Mouse (Mus musculus) urinary bladder, postnatal 14 days (tissue): ENCODE measurements at regions not wholly inside any gene's neighbourhood (a gene's known extent, or its start where the extent isn't known, plus 50 kb on each side); places are given as distances from the start of the nearest gene placed in this dataset.
"Not testable (repeated sequence)": the region's sequence is repeated elsewhere in the genome, so short reads cannot be mapped to it uniquely, and the experiment has no call there.

Source experiments
- DNase-seq: peaks from one replicate; pipeline ENCODE4 v3.0.0; 2021; ENCODE audit warnings: low spot score

DNA sequence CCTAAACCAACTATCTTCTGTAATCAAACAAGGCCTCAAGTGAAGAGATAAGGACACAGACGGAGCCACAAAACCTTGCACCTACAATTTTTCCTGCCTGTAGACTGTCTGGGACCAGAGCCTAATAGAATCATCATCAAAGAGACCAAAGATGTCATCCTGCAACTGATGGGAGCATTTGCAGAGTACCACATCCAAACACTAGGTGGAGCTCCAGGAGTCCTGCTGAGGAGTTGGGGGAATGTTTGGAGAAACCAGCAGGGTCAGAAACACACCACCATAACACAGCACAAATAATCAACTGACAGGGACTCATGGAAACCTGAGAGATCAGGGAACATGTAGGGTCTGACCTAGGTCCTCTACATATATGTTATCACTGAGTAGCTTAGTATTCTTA lies 160.9 kb downstream of the Gm6760 start:
- DNase-seq: peak; percentile 2

DNA sequence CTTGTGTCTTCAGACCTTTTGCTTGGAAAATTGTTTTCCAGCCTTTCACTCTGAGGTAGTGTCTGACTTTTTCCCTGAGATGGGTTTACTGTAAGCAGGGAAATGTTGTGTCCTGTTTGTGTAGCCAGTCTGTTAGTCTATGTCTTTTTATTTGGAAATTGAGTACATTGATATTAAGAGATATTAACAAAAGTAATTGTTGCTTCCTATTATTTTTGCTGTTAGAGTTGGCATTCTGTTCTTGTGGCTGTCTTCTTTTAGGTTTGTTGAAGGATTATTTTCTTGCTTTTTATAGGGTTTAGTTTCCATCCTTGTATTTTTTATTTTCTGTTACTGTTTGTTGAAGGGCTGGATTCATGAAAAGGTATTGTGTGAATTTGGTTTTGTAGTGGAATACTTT lies 179.6 kb downstream of the Gm6760 start:
- not testable (repeated sequence) for DNase-seq
